Mouse (Mus musculus): ENCODE data around the gene Hid1.

DNA sequence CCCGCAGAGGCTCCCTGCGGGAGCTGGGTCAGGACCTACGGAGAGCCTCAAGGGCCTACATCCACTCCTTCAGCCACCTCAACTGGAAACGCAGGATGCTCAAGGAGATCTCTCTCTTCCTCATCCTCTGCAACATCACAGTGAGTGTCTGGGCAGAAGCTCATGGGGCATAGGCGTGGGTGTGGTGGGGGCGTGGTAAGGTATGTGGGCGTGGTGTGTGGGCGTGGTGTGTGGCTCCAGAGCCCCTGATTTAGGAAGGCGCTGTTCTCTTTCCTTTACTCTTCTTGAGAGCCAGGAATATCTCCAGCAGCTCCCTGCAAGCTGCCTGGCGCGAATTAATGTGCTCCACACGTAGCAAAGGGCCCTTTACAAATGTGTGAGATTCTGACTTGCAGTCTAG, 22.6 kb downstream of the Hid1 start:
- TF ChIP-seq CTCF (IDR thresholded peaks at IDR 0.05; ENCODE audit: borderline replicate concordance, control insufficient read depth, extremely low read depth, insufficient read depth, low read length, poor library complexity) = no peak
- no peak for TF ChIP-seq POLR2A (IDR thresholded peaks at IDR 0.05; ENCODE audit: control insufficient read depth, extremely low read depth, insufficient read depth, low read length, poor library complexity)

All from thymus, adult 2 months (tissue).